In the genomic region with DNA sequence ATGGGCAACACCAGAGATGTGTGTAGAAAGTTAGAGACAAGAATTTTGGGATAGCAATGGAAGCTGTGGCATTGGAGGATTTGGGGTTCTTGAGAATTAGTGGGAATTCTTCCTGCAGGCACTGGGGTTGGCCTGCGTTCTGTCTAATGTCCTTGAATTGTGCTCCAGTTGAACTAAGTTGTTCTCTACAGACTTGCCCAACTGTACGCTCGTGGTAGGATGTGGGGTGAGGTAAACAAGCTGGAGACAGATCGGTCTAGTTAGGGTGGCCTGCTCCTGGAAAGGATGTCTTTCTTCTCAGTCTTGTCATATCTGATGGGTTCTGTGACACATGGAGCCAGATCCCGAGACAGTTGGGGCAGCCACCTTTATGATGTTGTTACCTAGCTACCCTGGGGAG, we compare ENCODE assay signal across 12 mouse cellular contexts.
"Had no signal": no experiment of that assay in that cellular context is flagged by ENCODE, and none has a peak within 500 bp of the region (broad histone marks: within the 10 kb centered on the region; RNA-seq: fewer than 3 reads in every experiment).

No protein-coding gene starts in this region.

- ATAC-seq: midbrain, embryonic 15.5 days had no signal

- DNase-seq: kidney, adult 8-10 months; kidney, postnatal 10 days; kidney, postnatal 36 days; left cerebral cortex, postnatal 4 days; liver, embryonic 13.5 days; lung, adult 2 months; right cerebral cortex, adult 18-20 months; right cerebral cortex, postnatal 14 days; right cerebral cortex, postnatal 4 days; thymus, adult 2 months; thymus, postnatal 36 days had no signal
